Mouse (Mus musculus): ENCODE measurements around the gene Kptn. TPM values are rescaled to one million over a fixed set of nuclear protein-coding genes. Genes with fewer than 3 reads are reported as not detected.

Gene Kptn
- polyA plus RNA-seq, 1 experiment from 2014 or later, result 7.5 TPM

DNA sequence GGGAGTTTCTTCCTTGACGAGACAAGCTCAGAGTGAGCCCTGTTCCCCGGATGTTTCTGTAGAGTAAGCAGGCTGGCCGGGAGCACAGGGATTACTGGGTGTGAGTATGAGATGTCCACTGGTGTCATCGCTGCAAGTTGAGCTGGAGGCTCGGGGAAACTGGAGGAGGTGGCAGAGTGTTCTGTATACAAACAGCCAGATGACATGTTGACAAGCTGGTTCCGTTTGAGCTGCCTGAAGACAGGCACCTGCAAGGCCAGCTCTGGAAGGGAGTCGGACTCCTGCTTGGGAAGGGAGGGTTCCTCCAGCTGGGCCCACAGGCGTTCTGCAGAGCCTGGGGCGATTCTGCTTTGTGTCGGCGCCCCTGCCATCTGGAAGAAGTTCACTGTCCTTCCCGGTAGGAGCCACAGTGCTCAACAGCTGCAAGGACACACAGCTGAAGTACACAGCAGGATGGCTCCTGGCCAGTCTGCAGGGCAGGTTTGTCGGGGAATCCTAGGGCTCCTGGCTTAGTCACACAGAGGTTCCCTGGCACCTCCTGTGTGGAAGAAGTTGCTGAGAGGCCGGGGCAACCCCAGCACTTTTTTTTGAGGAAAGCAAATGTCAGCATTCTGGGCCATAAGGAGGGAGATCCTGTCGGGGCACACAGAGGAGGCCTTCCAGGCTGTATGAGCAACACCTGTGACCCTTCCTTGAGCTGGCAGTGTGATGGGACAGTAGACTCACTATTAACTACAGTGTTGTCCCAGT is 17.8 kb upstream of the Kptn start:
- peaks cover 38% of the 10 kb centered on the region for H3K36me3 ChIP-seq (replicated peaks; ENCODE audit: insufficient read depth, low read length)
- peak; percentile 12 for DNase-seq
- WGBS (ENCODE audit: insufficient replicate concordance), result 83% methylated on average over 15 of the region's 15 CpGs
- no peaks in the 10 kb centered on the region for H3K9me3 ChIP-seq (ENCODE audit: low read length)
- no peak overlapping the region for H3K4me2 ChIP-seq (ENCODE audit: low read depth, low read length)
- no peak overlapping the region for H3K9ac ChIP-seq (replicated peaks)
- H3K27me3 ChIP-seq (ENCODE audit: insufficient read depth, low read length), result no peaks in the 10 kb centered on the region
- H3K4me1 ChIP-seq (ENCODE audit: insufficient read depth), result peaks cover 26% of the 10 kb centered on the region
- H3K4me3 ChIP-seq (ENCODE audit: low read depth, low read length), result no peak overlapping the region
- no peak overlapping the region for H3K27ac ChIP-seq (ENCODE audit: low read depth)
- no peak for ATAC-seq
- TF ChIP-seq EP300 (IDR thresholded peaks at IDR 0.05; ENCODE audit: low read depth), result no peak
- no peak for TF ChIP-seq CTCF (IDR thresholded peaks at IDR 0.05; ENCODE audit: low read depth)

DNA sequence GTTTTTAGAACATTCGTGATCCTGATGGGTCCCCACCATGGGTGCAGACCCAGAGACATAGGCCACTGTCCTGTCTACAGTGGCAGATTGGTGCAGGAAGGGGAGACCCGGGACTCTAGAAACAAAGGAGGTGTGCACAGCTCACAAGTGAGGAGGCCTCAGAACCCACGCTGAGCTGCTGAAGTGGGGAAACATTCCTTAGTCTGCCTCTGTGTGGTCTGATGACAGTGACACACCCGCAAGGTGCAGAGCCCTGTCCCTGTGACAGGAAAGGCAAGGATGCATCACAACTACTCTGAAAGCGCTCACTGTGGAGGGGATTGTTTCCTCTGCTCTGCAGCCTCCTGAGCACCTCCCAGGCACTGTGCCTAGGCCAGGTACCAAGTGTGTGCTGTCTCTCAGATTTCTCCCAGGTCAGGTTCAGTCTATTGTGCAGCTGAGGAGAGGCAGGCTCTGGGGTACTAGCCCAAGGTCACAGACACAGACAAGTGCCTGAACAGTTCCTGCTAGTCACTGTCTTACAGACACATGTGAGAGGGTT is 16.9 kb upstream of the Kptn start:
- Histone ChIP-seq H3K36me3 (replicated peaks; ENCODE audit: insufficient read depth, low read length) (peaks cover 44% of the 10 kb centered on the region), H3K27me3 (ENCODE audit: insufficient read depth, low read length) (no peaks in the 10 kb centered on the region), H3K9me3 (ENCODE audit: low read length) (no peaks in the 10 kb centered on the region), H3K4me3 (ENCODE audit: low read depth, low read length) (no peak overlapping the region), H3K9ac (replicated peaks) (no peak overlapping the region), H3K4me2 (ENCODE audit: low read depth, low read length) (no peak overlapping the region), H3K4me1 (ENCODE audit: insufficient read depth) (peaks cover 21% of the 10 kb centered on the region), H3K27ac (ENCODE audit: low read depth) (no peak overlapping the region)
- no peak for TF ChIP-seq EP300 (IDR thresholded peaks at IDR 0.05; ENCODE audit: low read depth)
- TF ChIP-seq CTCF (IDR thresholded peaks at IDR 0.05; ENCODE audit: low read depth), result no peak
- ATAC-seq (no peak), DNase-seq (no peak)
- 90% methylated on average over 5 of the region's 5 CpGs for WGBS (ENCODE audit: insufficient replicate concordance)

DNA sequence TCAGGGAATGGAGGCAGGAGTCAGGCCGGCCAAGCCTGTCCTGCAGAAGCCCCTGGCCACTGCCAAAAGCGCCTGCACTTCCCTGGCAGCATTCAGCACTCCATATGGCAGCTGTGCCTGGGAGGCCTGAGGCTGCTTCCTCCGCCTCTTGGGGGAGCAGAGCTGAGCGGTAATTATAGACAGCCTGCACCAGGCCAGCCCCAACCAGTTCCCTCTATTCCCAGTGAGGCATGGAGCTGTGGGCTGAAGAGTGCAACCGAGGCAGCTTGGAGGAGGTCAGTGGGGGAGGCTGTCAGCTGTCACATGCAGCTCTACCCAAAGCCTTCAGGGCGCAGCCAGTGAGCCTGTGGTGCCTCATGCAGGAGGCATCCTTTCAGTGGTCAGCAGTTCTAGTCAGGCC is 15.9 kb upstream of the Kptn start:
- DNase-seq (no peak), ATAC-seq (no peak)
- peaks cover 53% of the 10 kb centered on the region for H3K36me3 ChIP-seq (replicated peaks; ENCODE audit: insufficient read depth, low read length)
- H3K9ac ChIP-seq (replicated peaks), result no peak overlapping the region
- H3K27me3 ChIP-seq (ENCODE audit: insufficient read depth, low read length), result no peaks in the 10 kb centered on the region
- no peak overlapping the region for H3K27ac ChIP-seq (ENCODE audit: low read depth)
- H3K4me3 ChIP-seq (ENCODE audit: low read depth, low read length), result no peak overlapping the region
- peaks cover 20% of the 10 kb centered on the region for H3K4me1 ChIP-seq (ENCODE audit: insufficient read depth)
- H3K9me3 ChIP-seq (ENCODE audit: low read length), result no peaks in the 10 kb centered on the region
- no peak overlapping the region for H3K4me2 ChIP-seq (ENCODE audit: low read depth, low read length)
- TF ChIP-seq EP300 (IDR thresholded peaks at IDR 0.05; ENCODE audit: low read depth), result no peak
- no peak for TF ChIP-seq CTCF (IDR thresholded peaks at IDR 0.05; ENCODE audit: low read depth)
- WGBS (ENCODE audit: insufficient replicate concordance), result 81% methylated on average over 6 of the region's 6 CpGs

DNA sequence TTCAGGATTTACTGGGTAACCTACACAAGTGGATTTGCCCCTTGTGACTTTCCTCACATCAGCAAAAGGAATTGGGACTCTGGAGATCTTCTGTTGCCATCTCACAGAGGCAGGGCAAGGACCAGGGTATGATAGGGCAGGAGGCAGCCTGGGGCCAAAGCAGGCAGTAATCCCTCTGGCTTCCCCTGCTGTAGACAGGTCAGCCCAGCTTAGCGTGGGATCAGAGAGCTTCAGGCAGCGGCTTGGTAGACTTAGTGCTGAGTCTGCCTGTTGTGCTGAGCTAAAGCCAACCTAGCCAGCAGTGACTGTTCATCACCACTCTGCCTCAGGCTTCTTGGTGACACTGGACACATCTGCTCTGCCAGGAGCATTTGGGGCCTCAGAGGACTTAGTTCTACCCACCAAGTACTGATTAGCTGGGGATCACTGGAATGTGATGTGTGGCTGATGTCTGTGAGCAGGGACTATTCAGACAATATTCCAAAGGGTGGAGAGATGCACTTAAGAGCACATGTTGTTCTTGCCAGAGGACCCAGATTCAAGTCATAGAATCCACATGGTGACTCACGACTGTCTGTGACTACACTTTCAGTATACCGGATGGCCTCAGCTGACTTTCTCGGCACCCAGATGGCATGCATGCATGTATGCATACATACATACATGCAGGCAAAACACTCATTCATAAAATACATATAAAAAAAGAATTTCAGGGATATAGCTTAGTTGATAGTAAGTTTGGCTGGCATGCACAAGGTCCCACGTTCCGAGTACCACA is 14.9 kb upstream of the Kptn start:
- Histone ChIP-seq H3K27ac (ENCODE audit: low read depth) (no peak overlapping the region), H3K9ac (replicated peaks) (no peak overlapping the region), H3K4me3 (ENCODE audit: low read depth, low read length) (no peak overlapping the region), H3K4me1 (ENCODE audit: insufficient read depth) (peaks cover 10% of the 10 kb centered on the region), H3K27me3 (ENCODE audit: insufficient read depth, low read length) (no peaks in the 10 kb centered on the region), H3K9me3 (ENCODE audit: low read length) (no peaks in the 10 kb centered on the region), H3K36me3 (replicated peaks; ENCODE audit: insufficient read depth, low read length) (peaks cover 63% of the 10 kb centered on the region), H3K4me2 (ENCODE audit: low read depth, low read length) (no peak overlapping the region)
- no peak for TF ChIP-seq EP300 (IDR thresholded peaks at IDR 0.05; ENCODE audit: low read depth)
- TF ChIP-seq CTCF (IDR thresholded peaks at IDR 0.05; ENCODE audit: low read depth), result no peak
- 90% methylated on average over 7 of the region's 7 CpGs for WGBS (ENCODE audit: insufficient replicate concordance)
- DNase-seq (no peak), ATAC-seq (no peak)

DNA sequence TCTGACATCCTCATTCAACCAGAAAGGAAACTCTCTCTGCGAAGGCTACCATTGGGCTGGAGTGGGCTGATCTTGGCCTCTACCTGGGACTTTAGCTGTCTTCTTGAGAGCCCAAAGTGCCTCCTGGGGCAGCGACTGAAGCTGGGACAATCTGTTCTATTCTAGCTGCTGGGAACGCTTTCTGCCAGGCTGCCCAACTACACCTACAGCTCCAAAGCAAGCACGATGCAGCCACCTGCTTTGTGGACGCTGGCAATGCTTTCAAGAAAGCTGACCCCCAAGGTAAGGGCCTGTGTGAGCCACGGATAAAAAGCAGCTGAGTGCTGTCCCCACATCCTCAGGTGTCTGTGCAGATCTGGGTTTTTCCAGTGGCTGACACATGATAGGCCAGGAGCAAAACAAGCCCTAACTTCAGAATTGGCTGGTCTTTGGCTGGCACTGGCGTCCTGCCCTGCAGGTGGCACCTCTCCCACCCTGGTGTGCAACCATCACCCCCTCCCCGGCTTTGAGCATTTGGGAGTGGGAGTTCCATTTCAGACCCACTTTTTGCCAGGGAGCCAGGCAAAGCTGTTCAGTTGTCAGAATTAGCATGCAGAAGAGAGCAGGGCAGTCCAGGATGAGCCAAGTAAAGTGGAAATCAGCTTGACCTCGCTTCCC is 10.7 kb upstream of the Kptn start:
- peaks cover 77% of the 10 kb centered on the region for H3K36me3 ChIP-seq (replicated peaks; ENCODE audit: insufficient read depth, low read length)
- 93% methylated on average over 9 of the region's 9 CpGs for WGBS (ENCODE audit: insufficient replicate concordance)

DNA sequence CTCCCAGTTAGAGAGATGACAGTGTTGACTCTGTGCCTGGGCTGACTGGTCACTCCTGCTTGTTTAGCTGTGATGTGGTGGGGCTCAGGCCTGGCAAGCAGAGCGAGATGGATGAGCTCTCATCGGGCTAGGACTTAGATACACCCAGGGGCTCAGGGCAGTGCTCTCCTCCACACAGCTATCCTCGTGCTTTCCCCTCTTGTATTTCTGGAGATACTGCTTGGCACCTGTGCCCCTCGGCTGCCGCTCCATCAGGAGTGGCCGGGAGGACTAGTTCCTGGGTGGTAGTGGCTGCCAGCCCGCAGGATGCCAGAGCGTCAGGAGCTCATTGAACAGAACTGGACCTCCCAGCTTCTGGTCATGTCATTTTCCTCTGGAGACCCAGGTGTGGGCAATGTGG is 9.5 kb upstream of the Kptn start:
- WGBS (ENCODE audit: insufficient replicate concordance), result 93% methylated on average over 8 of the region's 8 CpGs
- H3K9ac ChIP-seq (replicated peaks), result no peak overlapping the region
- TF ChIP-seq CTCF (IDR thresholded peaks at IDR 0.05; ENCODE audit: low read depth) (no peak), EP300 (IDR thresholded peaks at IDR 0.05; ENCODE audit: low read depth) (no peak)
- H3K4me3 ChIP-seq (ENCODE audit: low read depth, low read length), result no peak overlapping the region
- DNase-seq, result no peak
- H3K36me3 ChIP-seq (replicated peaks; ENCODE audit: insufficient read depth, low read length), result peaks cover 78% of the 10 kb centered on the region
- no peaks in the 10 kb centered on the region for H3K4me1 ChIP-seq (ENCODE audit: insufficient read depth)
- ATAC-seq, result no peak
- H3K27me3 ChIP-seq (ENCODE audit: insufficient read depth, low read length), result no peaks in the 10 kb centered on the region
- H3K4me2 ChIP-seq (ENCODE audit: low read depth, low read length), result no peak overlapping the region
- H3K9me3 ChIP-seq (ENCODE audit: low read length), result no peaks in the 10 kb centered on the region
- no peak overlapping the region for H3K27ac ChIP-seq (ENCODE audit: low read depth)

More for the DNA sequence above, 10.7 kb upstream of the Kptn start:
- H3K9ac ChIP-seq (replicated peaks), result no peak overlapping the region
- no peak overlapping the region for H3K27ac ChIP-seq (ENCODE audit: low read depth)
- no peak for DNase-seq
- ATAC-seq, result no peak
- H3K9me3 ChIP-seq (ENCODE audit: low read length), result no peaks in the 10 kb centered on the region
- H3K27me3 ChIP-seq (ENCODE audit: insufficient read depth, low read length), result no peaks in the 10 kb centered on the region
- no peaks in the 10 kb centered on the region for H3K4me1 ChIP-seq (ENCODE audit: insufficient read depth)
- no peak overlapping the region for H3K4me2 ChIP-seq (ENCODE audit: low read depth, low read length)
- H3K4me3 ChIP-seq (ENCODE audit: low read depth, low read length), result no peak overlapping the region
- TF ChIP-seq EP300 (IDR thresholded peaks at IDR 0.05; ENCODE audit: low read depth) (no peak), CTCF (IDR thresholded peaks at IDR 0.05; ENCODE audit: low read depth) (no peak)
